Comparison of ENCODE assay signal across 21 mouse cellular contexts in genomic region chr8:24381666-24382253, GRCm38 (mm10).
A peak's percentile ranks its signal among the peaks of the same experiment; 100 is the strongest.
DNase-seq lines count a peak whose midpoint lies in the region; ATAC-seq and TF ChIP-seq lines count a peak whose summit lies in the region.
"Had no signal": no experiment of that assay in that cellular context is flagged by ENCODE, and none has a peak within 500 bp of the region (broad histone marks: within the 10 kb centered on the region; RNA-seq: fewer than 3 reads in every experiment).

No protein-coding gene starts in this region.

- no peak overlapping the region for H3K4me2 ChIP-seq in stomach, embryonic 14.5 days (replicated peaks; ENCODE audit: low read depth, low read length)
- H3K4me2 ChIP-seq in stomach, postnatal 0 days (replicated peaks; ENCODE audit: low read depth) = no peak overlapping the region
- H3K4me2 ChIP-seq in limb, embryonic 13.5 days (replicated peaks) = no peak overlapping the region
- H3K4me2 ChIP-seq: forebrain, embryonic 15.5 days; hindbrain, embryonic 12.5 days had no signal

- no peaks in the 10 kb centered on the region for H3K36me3 ChIP-seq in heart, adult 2 months (ENCODE audit: control insufficient read depth, insufficient read depth, low read length)
- H3K36me3 ChIP-seq in stomach, embryonic 14.5 days (ENCODE audit: control insufficient read depth, insufficient read depth, low read length) = no peaks in the 10 kb centered on the region
- no peaks in the 10 kb centered on the region for H3K36me3 ChIP-seq in stomach, postnatal 0 days (ENCODE audit: control insufficient read depth, insufficient read depth, low read length)
- no peaks in the 10 kb centered on the region for H3K36me3 ChIP-seq in limb, embryonic 13.5 days
- H3K36me3 ChIP-seq: forebrain, embryonic 15.5 days; heart, embryonic 10.5 days; hindbrain, embryonic 12.5 days had no signal

- no peak overlapping the region for H3K27ac ChIP-seq in heart, adult 2 months
- H3K27ac ChIP-seq in stomach, embryonic 14.5 days (ENCODE audit: low read length) = no peak overlapping the region
- H3K27ac ChIP-seq in stomach, postnatal 0 days (replicated peaks) = no peak overlapping the region
- no peak overlapping the region for H3K27ac ChIP-seq in limb, embryonic 13.5 days
- H3K27ac ChIP-seq: forebrain, embryonic 15.5 days; heart, embryonic 10.5 days; hindbrain, embryonic 12.5 days had no signal

- H3K9me3 ChIP-seq in stomach, embryonic 14.5 days (ENCODE audit: control insufficient read depth, low read depth, low read length) = no peaks in the 10 kb centered on the region
- H3K9me3 ChIP-seq in stomach, postnatal 0 days (ENCODE audit: control insufficient read depth, low read length) = no peaks in the 10 kb centered on the region
- no peaks in the 10 kb centered on the region for H3K9me3 ChIP-seq in limb, embryonic 13.5 days
- H3K9me3 ChIP-seq: forebrain, embryonic 15.5 days; heart, embryonic 10.5 days; hindbrain, embryonic 12.5 days had no signal

- TF ChIP-seq CTCF in heart, adult 2 months (IDR thresholded peaks at IDR 0.05) = no peak
- TF ChIP-seq CTCF in stomach, postnatal 0 days (IDR thresholded peaks at IDR 0.05; ENCODE audit: low read depth) = no peak

- intact Hi-C loops in heart, adult 2 months (cut with DNase I) = loop anchor here (10.0 kb wide), 1 partner anchor 227 kb away; no protein-coding TSS in a partner anchor

- H3K79me2 ChIP-seq in heart, adult 2 months (replicated peaks; ENCODE audit: control insufficient read depth, insufficient read depth, low read length) = no peaks in the 10 kb centered on the region

- no peaks in the 10 kb centered on the region; the same call in 1 of the 2 replicates for H3K4me1 ChIP-seq in heart, adult 2 months (ENCODE audit: control insufficient read depth, insufficient read depth, low read length)
- no peaks in the 10 kb centered on the region for H3K4me1 ChIP-seq in stomach, embryonic 14.5 days (ENCODE audit: control insufficient read depth, insufficient read depth, low read length)
- H3K4me1 ChIP-seq in stomach, postnatal 0 days (replicated peaks; ENCODE audit: control insufficient read depth, insufficient read depth) = no peaks in the 10 kb centered on the region
- peaks cover 21% of the 10 kb centered on the region for H3K4me1 ChIP-seq in limb, embryonic 13.5 days

- H3K9ac ChIP-seq in heart, adult 2 months (ENCODE audit: low read depth, low read length) = no peak overlapping the region
- no peak overlapping the region for H3K9ac ChIP-seq in stomach, embryonic 14.5 days (replicated peaks; ENCODE audit: low read depth, low read length)
- no peak overlapping the region for H3K9ac ChIP-seq in stomach, postnatal 0 days (ENCODE audit: low read length)
- H3K9ac ChIP-seq in limb, embryonic 13.5 days = no peak overlapping the region
- H3K9ac ChIP-seq: forebrain, embryonic 15.5 days; hindbrain, embryonic 12.5 days had no signal

- ATAC-seq in stomach, embryonic 14.5 days (ENCODE audit: insufficient number of reproducible peaks, insufficient read depth, low FRiP score, low read depth) = peak; percentile 58; the same call in 1 of the 2 replicates
- ATAC-seq in stomach, postnatal 0 days (ENCODE audit: low FRiP score, low TSS enrichment) = no peak
- peak; percentile 58; the same call in 1 of the 2 replicates for ATAC-seq in limb, embryonic 13.5 days (ENCODE audit: low FRiP score, low read depth)
- ATAC-seq: activated CD4-positive, CD25-positive, alpha-beta regulatory T cell, adult 4 months; forebrain, embryonic 15.5 days; hindbrain, embryonic 16.5 days; Patski had no signal

- 68% methylated on average over 3 of the region's 3 CpGs for WGBS in heart, adult 2 months
- WGBS in stomach, embryonic 14.5 days = 44% methylated on average over 3 of the region's 3 CpGs
- 43% methylated on average over 3 of the region's 3 CpGs for WGBS in stomach, postnatal 0 days
- 54% methylated on average over 3 of the region's 3 CpGs for WGBS in limb, embryonic 13.5 days

- H3K27me3 ChIP-seq in heart, adult 2 months (ENCODE audit: control insufficient read depth, insufficient read depth, low read length) = no peaks in the 10 kb centered on the region
- H3K27me3 ChIP-seq in stomach, embryonic 14.5 days (ENCODE audit: control insufficient read depth, insufficient read depth, low read length) = no peaks in the 10 kb centered on the region
- H3K27me3 ChIP-seq in stomach, postnatal 0 days (ENCODE audit: control insufficient read depth, insufficient read depth, low read length) = no peaks in the 10 kb centered on the region
- H3K27me3 ChIP-seq in limb, embryonic 13.5 days = peaks cover 5% of the 10 kb centered on the region; the same call in 1 of the 2 replicates
- H3K27me3 ChIP-seq: CH12.LX; forebrain, embryonic 15.5 days; hindbrain, embryonic 12.5 days; Patski had no signal

- no peak for TF ChIP-seq EP300 in heart, adult 2 months (IDR thresholded peaks at IDR 0.05; ENCODE audit: insufficient read depth, low read depth, low read length)
- no peak for TF ChIP-seq EP300 in stomach, postnatal 0 days (optimal IDR thresholded peaks at IDR 0.05)

- no peak for TF ChIP-seq POLR2A in heart, adult 2 months (IDR thresholded peaks at IDR 0.05; ENCODE audit: insufficient read depth, low read depth, low read length)

- peak; percentile 57 for DNase-seq in heart, adult 11 months
- DNase-seq in heart, adult 2 months = no peak
- no peak for DNase-seq in stomach, postnatal 0 days (ENCODE audit: low spot score)
- DNase-seq in gastrocnemius, postnatal 4 days (ENCODE audit: low spot score in 2 of 2) = no peak
- DNase-seq in lung, postnatal 4 days = no peak
- DNase-seq: adrenal gland, postnatal 14 days; cerebellum, adult 11-12 months; cerebellum, adult 9-11 months; cerebellum, postnatal 36 days; gastrocnemius, postnatal 14 days; heart, postnatal 10 days; heart, postnatal 4 days had no signal

- H3K4me3 ChIP-seq in heart, adult 2 months = no peak overlapping the region
- no peak overlapping the region for H3K4me3 ChIP-seq in stomach, embryonic 14.5 days (ENCODE audit: low read depth, low read length)
- no peak overlapping the region for H3K4me3 ChIP-seq in stomach, postnatal 0 days (ENCODE audit: low read depth, low read length)
- H3K4me3 ChIP-seq in limb, embryonic 13.5 days = no peak overlapping the region
- H3K4me3 ChIP-seq: forebrain, embryonic 15.5 days; heart, embryonic 10.5 days; hindbrain, embryonic 12.5 days had no signal
